Mouse (Mus musculus) forebrain, postnatal 0 days (tissue): Measurements from ENCODE around the gene Otos. TPM values are rescaled to one million over a fixed set of nuclear protein-coding genes. Genes with fewer than 3 reads are reported as not detected.

Source experiments
- ATAC-seq: fragments of 200-750 bp; cut with Nextera tagmentation; 2 replicates; pipeline ENCODE4 v1.8.0; 2017; ENCODE audit warnings: mild to moderate bottlenecking, moderate library complexity
- DNase-seq: peaks from one replicate; pipeline ENCODE4 v3.0.0-alpha.2; 2015
- H3K27ac ChIP-seq: fragments of 300-500 bp; sonication (generic); 2 replicates; pipeline ENCODE4 v1.5.1; 2014; ENCODE audit warnings: low read depth, mild to moderate bottlenecking, antibody characterized with exemption, low read length, moderate library complexity, mixed read lengths
- H3K27me3 ChIP-seq: fragments of 300-500 bp; sonication (generic); 2 replicates; pipeline ENCODE4 v1.6.1; 2014; ENCODE audit warnings: mild to moderate bottlenecking, low read length, mixed read lengths; ENCODE audit not compliant: insufficient read depth
- H3K36me3 ChIP-seq: fragments of 300-500 bp; sonication (generic); 2 replicates; pipeline ENCODE4 v1.6.1; 2014; ENCODE audit warnings: mild to moderate bottlenecking, moderate library complexity; ENCODE audit not compliant: insufficient read depth
- H3K4me1 ChIP-seq: fragments of 300-500 bp; sonication (generic); 2 replicates; pipeline ENCODE4 v1.6.1; 2014; ENCODE audit warnings: antibody characterized with exemption; ENCODE audit not compliant: insufficient read depth
- H3K4me2 ChIP-seq: fragments of 300-500 bp; sonication (generic); 2 replicates; pipeline ENCODE4 v1.6.1; 2014; ENCODE audit warnings: low read depth, mild to moderate bottlenecking, moderate library complexity
- H3K4me3 ChIP-seq: fragments of 300-500 bp; sonication (generic); 2 replicates; pipeline ENCODE4 v1.5.1; 2014; ENCODE audit warnings: low read depth, low read length, mixed read lengths
- H3K9ac ChIP-seq: fragments of 300-500 bp; sonication (generic); 2 replicates; pipeline ENCODE4 v1.6.1; 2014; ENCODE audit warnings: mild to moderate bottlenecking
- H3K9me3 ChIP-seq: fragments of 300-500 bp; sonication (generic); 2 replicates; pipeline ENCODE4 v1.6.1; 2016; ENCODE audit warnings: low read length
- CTCF ChIP-seq: sonication (generic); IDR thresholded peaks from 2 replicates; pipeline ENCODE4 v1.5.1; 2016; ENCODE audit warnings: antibody characterized with exemption, control low read depth, low read depth
- WGBS: fragments of 180-500 bp; shearing (Covaris S2); extraction: QIAGEN DNeasy Blood & Tissue Kit; methylation state at CpG from one replicate; pipeline ENCODE4 v1.1.7; 2014; 5-methylcytosine and 5-hydroxymethylcytosine counted together
- polyA plus RNA-seq: library from polyadenylated mRNA; unstranded; fragments of >200 nt; fragmentation: Nextera tagmentation; extraction: Ambion mirVana; gene quantifications from 2 replicates; pipeline ENCODE4 v1.2.1, GENCODE M21; 2015
- total RNA-seq: library from RNA; depleted of rRNA; stranded (reverse); fragments of >200 nt; gene quantifications from 2 replicates; pipeline ENCODE4 v1.2.3, GENCODE M21; 2014

Gene Otos
- total and polyA plus RNA-seq, 2 experiments from 2014 or later = 0.92 TPM; not detected in 1

DNA sequence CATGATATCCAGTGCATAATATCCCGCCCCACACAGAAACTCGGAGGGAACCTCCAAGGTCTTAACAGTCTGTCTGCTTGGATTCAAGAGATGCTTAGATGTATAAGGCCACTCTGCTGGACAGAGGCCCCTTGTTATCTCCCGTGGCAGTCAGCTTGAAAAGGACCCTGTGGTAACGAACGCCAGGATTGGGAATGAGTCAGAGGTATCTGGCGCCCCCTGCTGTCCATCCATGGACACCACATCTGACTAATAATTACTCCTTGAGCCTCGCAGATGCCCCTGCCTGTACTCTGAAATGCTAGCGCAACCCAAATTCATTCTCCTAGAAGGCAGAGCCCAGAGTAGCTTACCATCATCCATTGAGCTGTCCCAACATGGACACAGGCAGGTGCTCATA is 889 bp downstream of the Otos start:
- no peaks in the 10 kb centered on the region; the same call in 1 of the 2 replicates for H3K27me3 ChIP-seq
- peak; percentile 90 for TF ChIP-seq CTCF
- no peaks in the 10 kb centered on the region for H3K36me3 ChIP-seq
- no peak overlapping the region for H3K27ac ChIP-seq
- no peak overlapping the region for H3K4me2 ChIP-seq
- no peaks in the 10 kb centered on the region for H3K4me1 ChIP-seq
- ATAC-seq = peak; percentile 58
- DNase-seq = peak; percentile 88
- no peak overlapping the region for H3K4me3 ChIP-seq
- H3K9ac ChIP-seq = no peak overlapping the region
- WGBS = 7% methylated on average over 8 of the region's 8 CpGs
- no peaks in the 10 kb centered on the region for H3K9me3 ChIP-seq

DNA sequence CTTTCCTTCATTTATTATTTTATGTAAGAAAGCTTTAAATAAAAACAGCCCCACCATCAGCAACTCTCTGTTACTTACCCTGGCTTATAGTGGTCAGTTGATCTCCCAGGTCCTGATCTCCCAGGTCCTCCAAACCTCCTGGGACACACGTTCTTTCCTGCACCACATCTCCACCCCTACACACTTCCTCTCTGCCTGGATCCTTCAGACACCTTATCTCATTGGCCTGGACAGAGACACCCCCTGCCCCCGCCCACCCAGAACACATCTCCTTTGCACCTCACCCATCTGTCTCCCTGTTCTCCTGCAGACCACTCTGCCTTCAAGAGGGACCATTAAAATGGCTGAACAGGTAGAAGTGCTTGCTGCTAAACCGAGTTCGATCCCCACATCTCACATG is 1.6 kb downstream of the Otos start:
- no peak overlapping the region for H3K27ac ChIP-seq
- no peaks in the 10 kb centered on the region for H3K9me3 ChIP-seq
- no peak overlapping the region for H3K4me2 ChIP-seq
- DNase-seq (no peak), ATAC-seq (no peak)
- no peak for TF ChIP-seq CTCF
- H3K36me3 ChIP-seq = no peaks in the 10 kb centered on the region
- H3K4me1 ChIP-seq = no peaks in the 10 kb centered on the region
- no peak overlapping the region for H3K9ac ChIP-seq
- no peak overlapping the region for H3K4me3 ChIP-seq
- 73% methylated on average over 4 of the region's 4 CpGs for WGBS
- H3K27me3 ChIP-seq = no peaks in the 10 kb centered on the region; the same call in 1 of the 2 replicates

DNA sequence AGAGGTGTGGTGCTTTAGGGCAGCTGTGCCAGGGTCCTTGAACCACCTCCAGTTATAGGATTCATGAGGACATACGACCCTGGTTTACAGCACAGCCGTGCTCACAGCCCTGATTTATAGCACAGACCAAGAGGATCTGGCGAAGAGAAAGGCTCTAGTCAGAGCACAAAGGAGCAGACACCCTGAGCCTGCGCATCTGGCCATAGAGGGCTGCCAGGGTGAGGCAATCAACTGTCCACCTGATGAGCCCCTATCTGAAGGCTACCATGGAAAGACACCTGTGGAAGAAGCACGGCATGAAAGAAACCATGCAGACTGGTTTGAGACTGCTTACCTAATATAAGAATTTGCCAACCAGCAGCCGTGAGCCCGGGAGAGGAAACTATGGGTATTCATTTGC is 2.0 kb downstream of the Otos start:
- H3K4me2 ChIP-seq = no peak overlapping the region
- no peak for TF ChIP-seq CTCF
- H3K9me3 ChIP-seq = no peaks in the 10 kb centered on the region
- no peaks in the 10 kb centered on the region; the same call in 1 of the 2 replicates for H3K27me3 ChIP-seq
- no peaks in the 10 kb centered on the region for H3K4me1 ChIP-seq
- H3K4me3 ChIP-seq = no peak overlapping the region
- H3K9ac ChIP-seq = no peak overlapping the region
- H3K27ac ChIP-seq = no peak overlapping the region
- no peak for ATAC-seq
- no peaks in the 10 kb centered on the region for H3K36me3 ChIP-seq
- no peak for DNase-seq
- 83% methylated on average over 7 of the region's 7 CpGs for WGBS

DNA sequence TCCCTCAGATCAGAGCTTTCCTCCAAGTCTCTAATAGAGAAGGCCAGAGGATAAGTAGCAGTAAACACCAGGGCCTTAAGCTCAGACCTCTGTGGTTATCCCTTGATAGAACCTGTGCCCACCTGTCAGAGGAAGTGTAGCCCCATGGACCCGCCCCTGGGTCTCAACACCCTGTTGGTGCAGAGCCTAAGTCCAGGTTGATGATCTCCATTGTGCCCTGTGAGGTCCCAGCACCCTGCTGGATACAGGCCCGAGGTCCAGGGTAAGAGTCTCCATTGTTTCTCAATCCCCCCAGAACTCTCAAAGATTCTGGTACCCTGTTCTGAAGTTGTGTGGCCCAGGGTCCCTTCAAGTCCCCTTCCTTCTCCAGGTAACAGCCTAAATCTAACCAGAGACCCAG is 2.5 kb downstream of the Otos start:
- Histone ChIP-seq H3K27me3 (no peaks in the 10 kb centered on the region; the same call in 1 of the 2 replicates), H3K4me1 (0 out of 2 replicates have a peak, but pooled peaks cover under 1% of the 10 kb centered on the region), H3K4me3 (no peak overlapping the region), H3K9me3 (no peaks in the 10 kb centered on the region), H3K4me2 (no peak overlapping the region), H3K9ac (no peak overlapping the region), H3K27ac (no peak overlapping the region), H3K36me3 (no peaks in the 10 kb centered on the region)
- DNase-seq (no peak), ATAC-seq (no peak)
- no peak for TF ChIP-seq CTCF
- 52% methylated on average over 2 of the region's 2 CpGs for WGBS

DNA sequence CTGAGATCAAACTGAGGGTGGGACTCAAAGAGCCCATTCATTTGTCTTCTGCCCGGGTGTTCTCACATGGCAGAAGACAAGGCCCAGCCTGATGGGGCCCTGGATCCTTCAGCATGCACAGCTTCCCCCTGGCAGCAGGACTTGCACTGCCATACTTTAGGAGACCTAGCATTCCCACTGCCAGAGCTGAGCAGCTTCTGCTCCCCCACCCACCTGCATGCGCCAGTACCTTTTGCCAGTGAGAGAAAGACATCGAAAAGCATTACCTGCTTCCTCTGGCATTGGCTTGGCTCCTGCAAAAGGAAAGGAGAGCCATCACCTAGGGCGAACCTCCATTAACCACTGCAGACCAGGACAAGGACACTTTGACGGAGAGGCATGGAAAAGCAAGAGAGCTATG is 3.7 kb downstream of the Otos start:
- no peaks in the 10 kb centered on the region for H3K9me3 ChIP-seq
- 83% methylated on average over 5 of the region's 5 CpGs for WGBS
- DNase-seq (no peak), ATAC-seq (no peak)
- TF ChIP-seq CTCF = no peak
- no peak overlapping the region for H3K27ac ChIP-seq
- H3K4me3 ChIP-seq = no peak overlapping the region
- H3K4me1 ChIP-seq = peaks cover 9% of the 10 kb centered on the region
- H3K9ac ChIP-seq = no peak overlapping the region
- no peaks in the 10 kb centered on the region for H3K36me3 ChIP-seq
- no peak overlapping the region for H3K4me2 ChIP-seq
- no peaks in the 10 kb centered on the region; the same call in 1 of the 2 replicates for H3K27me3 ChIP-seq

DNA sequence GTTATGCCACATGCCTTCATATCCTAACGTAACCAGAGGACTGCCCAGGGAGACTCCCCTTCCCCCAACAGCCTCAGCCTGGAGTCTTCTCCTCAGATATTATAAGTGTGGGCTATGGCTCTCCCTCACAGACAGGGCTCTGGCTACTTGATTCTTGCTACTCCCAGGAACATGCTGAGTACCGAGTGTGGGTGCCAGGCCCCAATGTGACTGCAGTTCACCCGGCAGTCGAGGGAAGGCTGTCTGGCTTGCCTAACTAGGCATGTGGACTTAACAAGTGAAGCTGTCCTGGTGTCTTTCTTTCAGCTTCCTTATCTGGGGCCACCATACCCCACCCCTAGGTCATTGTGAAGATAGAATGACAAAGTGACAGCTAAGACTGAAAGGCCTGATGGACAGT is 5.0 kb downstream of the Otos start:
- Histone ChIP-seq H3K27me3 (no peaks in the 10 kb centered on the region; the same call in 1 of the 2 replicates), H3K4me2 (no peak overlapping the region), H3K27ac (no peak overlapping the region), H3K36me3 (peaks cover 8% of the 10 kb centered on the region), H3K9ac (no peak overlapping the region), H3K9me3 (no peaks in the 10 kb centered on the region), H3K4me3 (no peak overlapping the region), H3K4me1 (peaks cover 9% of the 10 kb centered on the region)
- WGBS = 78% methylated on average over 4 of the region's 4 CpGs
- DNase-seq = no peak
- ATAC-seq = no peak
- TF ChIP-seq CTCF = no peak

DNA sequence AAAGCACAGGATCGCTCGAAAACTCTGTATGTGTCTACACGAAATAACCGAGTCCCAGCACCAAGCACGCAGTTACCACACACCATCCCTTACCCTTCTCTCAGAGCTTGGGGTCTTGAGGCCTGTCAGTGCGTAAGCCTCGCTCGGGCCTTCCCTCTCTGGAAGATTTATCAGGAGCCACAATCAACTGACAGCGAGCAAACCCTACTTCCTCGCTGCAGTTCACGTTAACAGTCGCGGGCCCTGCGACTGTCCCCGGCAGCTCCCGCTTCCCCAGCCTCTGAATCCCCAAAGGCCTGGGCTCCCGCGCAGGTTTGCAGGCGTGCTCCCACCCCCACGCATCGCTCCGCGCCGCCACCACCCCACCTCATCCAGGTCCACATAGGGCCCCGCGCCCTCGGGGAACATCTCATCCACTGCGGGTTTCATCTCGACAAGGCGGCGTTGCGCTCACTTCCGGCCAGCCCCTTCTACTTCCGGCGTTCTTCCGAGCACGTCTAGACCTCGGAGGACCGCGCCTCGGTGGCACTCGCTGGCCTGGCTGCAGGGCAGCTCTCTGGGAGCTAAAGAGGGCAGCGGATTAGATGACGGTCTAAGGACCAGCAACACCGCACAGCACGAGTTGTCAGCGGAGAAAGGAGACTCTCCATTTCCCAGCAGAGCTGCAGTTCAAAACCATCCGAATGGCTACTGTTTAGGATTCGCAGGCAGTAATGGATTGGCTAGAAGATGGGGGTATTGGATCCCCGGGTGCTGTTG is 6.9 kb downstream of the Otos start, which contains the start of gene Cops9:
Gene Cops9 (minus strand): TSS at position 472 of the 759 bp plus-strand sequence.
- DNase-seq (peak; percentile 93), ATAC-seq (peak; percentile 98)
- WGBS = 2% methylated on average over 50 of the region's 50 CpGs
- Histone ChIP-seq H3K9ac (peak within 1 kb of the TSS; percentile 95), H3K36me3 (peaks cover 27% of the 10 kb centered on the region), H3K4me3 (peak within 1 kb of the TSS; percentile 89), H3K9me3 (no peaks in the 10 kb centered on the region), H3K27me3 (no peaks in the 10 kb centered on the region), H3K27ac (peak within 1 kb of the TSS; percentile 88), H3K4me2 (peak within 1 kb of the TSS; percentile 97), H3K4me1 (peaks cover 9% of the 10 kb centered on the region)
- TF ChIP-seq CTCF = no peak
